36 mouse cellular contexts compared by ENCODE assay signal in genomic region chr14:34544001-34544400, GRCm38 (mm10). TPM values are rescaled to one million over a fixed set of nuclear protein-coding genes. Genes with fewer than 3 reads are reported as not detected.
DNase-seq lines count a peak whose midpoint lies in the region; ATAC-seq lines count a peak whose summit lies in the region.
"Had no signal": no experiment of that assay in that cellular context is flagged by ENCODE, and none has a peak within 500 bp of the region (broad histone marks: within the 10 kb centered on the region; RNA-seq: fewer than 3 reads in every experiment).

No protein-coding gene starts in this region.

- H3K9ac ChIP-seq in heart, embryonic 11.5 days (ENCODE audit: low read depth, low read length): no peak overlapping the region
- H3K9ac ChIP-seq in heart, embryonic 15.5 days: peak overlapping the region; percentile 27; the same call in 1 of the 2 replicates
- H3K9ac ChIP-seq in heart, embryonic 16.5 days (ENCODE audit: low read length): peak overlapping the region; percentile 65
- H3K9ac ChIP-seq in stomach, embryonic 16.5 days (ENCODE audit: low read length): 0 out of 2 replicates have a peak overlapping the region, but pooled peaks have one; percentile 7
- H3K9ac ChIP-seq: limb, embryonic 12.5 days; liver, embryonic 15.5 days; lung, embryonic 14.5 days; neural tube, embryonic 13.5 days had no signal

- 61% methylated on average over 6 of the region's 6 CpGs for WGBS in heart, embryonic 11.5 days (ENCODE audit: insufficient replicate concordance)
- 53% methylated on average over 6 of the region's 6 CpGs for WGBS in heart, embryonic 15.5 days
- WGBS in heart, embryonic 16.5 days: 48% methylated on average over 6 of the region's 6 CpGs
- 84% methylated on average over 6 of the region's 6 CpGs for whole genome bisulfite sequencing in stomach, embryonic 16.5 days

- no peak for DNase-seq in heart, adult 8-10 months (ENCODE audit: low spot score)
- no peak for DNase-seq in left cerebral cortex, postnatal 36 days (ENCODE audit: low spot score in 2 of 2)
- DNase-seq: adrenal gland, postnatal 25 days; B cell, adult 2 months; cerebellum, adult 18-20 months; cerebellum, postnatal 14 days; gastrocnemius, postnatal 10 days; kidney, adult 11 months; kidney, postnatal 14 days; layer of hippocampus, adult 9-11 months; lung, embryonic 14.5 days; lung, postnatal 14 days had no signal

- H3K4me3 ChIP-seq in heart, embryonic 11.5 days (ENCODE audit: low read depth, low read length): no peak overlapping the region
- no peak overlapping the region for H3K4me3 ChIP-seq in heart, embryonic 15.5 days
- H3K4me3 ChIP-seq in heart, embryonic 16.5 days (ENCODE audit: low read length): no peak overlapping the region
- H3K4me3 ChIP-seq in stomach, embryonic 16.5 days (replicated peaks; ENCODE audit: low read length): no peak overlapping the region
- H3K4me3 ChIP-seq: erythroblast, embryonic 14.5 days; limb, embryonic 12.5 days; liver, embryonic 15.5 days; neural tube, embryonic 13.5 days had no signal

- peak overlapping the region; percentile 84 for H3K27ac ChIP-seq in heart, embryonic 11.5 days (ENCODE audit: low read depth, low read length)
- peak overlapping the region; percentile 91 for H3K27ac ChIP-seq in heart, embryonic 15.5 days
- peak overlapping the region; percentile 95 for H3K27ac ChIP-seq in heart, embryonic 16.5 days (ENCODE audit: low read length)
- H3K27ac ChIP-seq in stomach, embryonic 16.5 days (ENCODE audit: low read length): peak overlapping the region; percentile 66
- H3K27ac ChIP-seq: limb, embryonic 12.5 days; liver, embryonic 15.5 days; neural tube, embryonic 13.5 days had no signal

- H3K27me3 ChIP-seq in heart, embryonic 11.5 days (ENCODE audit: control insufficient read depth, insufficient read depth, low read length): no peaks in the 10 kb centered on the region
- no peaks in the 10 kb centered on the region for H3K27me3 ChIP-seq in heart, embryonic 15.5 days
- H3K27me3 ChIP-seq in heart, embryonic 16.5 days (ENCODE audit: control insufficient read depth, insufficient read depth, low read length): no peaks in the 10 kb centered on the region
- H3K27me3 ChIP-seq in stomach, embryonic 16.5 days (ENCODE audit: control insufficient read depth, insufficient read depth, low read length): no peaks in the 10 kb centered on the region

- peaks cover 45% of the 10 kb centered on the region for H3K4me1 ChIP-seq in heart, embryonic 11.5 days (ENCODE audit: control insufficient read depth, insufficient read depth, low read length)
- peaks cover 71% of the 10 kb centered on the region for H3K4me1 ChIP-seq in heart, embryonic 15.5 days (replicated peaks)
- peaks cover 48% of the 10 kb centered on the region for H3K4me1 ChIP-seq in heart, embryonic 16.5 days (ENCODE audit: control insufficient read depth, insufficient read depth, low read length)
- peaks cover 21% of the 10 kb centered on the region for H3K4me1 ChIP-seq in stomach, embryonic 16.5 days (ENCODE audit: control insufficient read depth, insufficient read depth, low read length)

- intact Hi-C loops in left cerebral cortex, postnatal 36 days (cut with DNase I): no loop called here

- peaks cover 10% of the 10 kb centered on the region for H3K36me3 ChIP-seq in heart, embryonic 11.5 days (ENCODE audit: control insufficient read depth, insufficient read depth, low read length)
- peaks cover 30% of the 10 kb centered on the region for H3K36me3 ChIP-seq in heart, embryonic 15.5 days
- peaks cover 26% of the 10 kb centered on the region for H3K36me3 ChIP-seq in heart, embryonic 16.5 days (ENCODE audit: control insufficient read depth, insufficient read depth)
- H3K36me3 ChIP-seq in stomach, embryonic 16.5 days (ENCODE audit: control insufficient read depth, insufficient read depth, low read length): no peaks in the 10 kb centered on the region
- H3K36me3 ChIP-seq: limb, embryonic 12.5 days; liver, embryonic 15.5 days; neural tube, embryonic 13.5 days had no signal

- 0 out of 2 replicates have a peak, but pooled peaks have one; percentile 9 for ATAC-seq in heart, embryonic 11.5 days (replicated peaks; ENCODE audit: insufficient number of reproducible peaks, low FRiP score, low TSS enrichment)
- ATAC-seq in heart, embryonic 15.5 days (replicated peaks; ENCODE audit: insufficient number of reproducible peaks, insufficient read depth, low FRiP score, low read depth): 0 out of 2 replicates have a peak, but pooled peaks have one; percentile 2
- no peak for ATAC-seq in heart, embryonic 16.5 days (replicated peaks; ENCODE audit: extremely low read depth, insufficient read depth, low FRiP score)
- ATAC-seq in stomach, embryonic 16.5 days (ENCODE audit: insufficient read depth, low FRiP score): no peak
- ATAC-seq: forebrain, embryonic 16.5 days; hindbrain, embryonic 16.5 days; midbrain, embryonic 16.5 days had no signal

- no peaks in the 10 kb centered on the region for H3K9me3 ChIP-seq in heart, embryonic 11.5 days (replicated peaks; ENCODE audit: control insufficient read depth, low read length)
- no peaks in the 10 kb centered on the region for H3K9me3 ChIP-seq in heart, embryonic 15.5 days (replicated peaks)
- no peaks in the 10 kb centered on the region for H3K9me3 ChIP-seq in heart, embryonic 16.5 days (replicated peaks; ENCODE audit: control insufficient read depth, low read length)
- H3K9me3 ChIP-seq in stomach, embryonic 16.5 days (replicated peaks; ENCODE audit: control insufficient read depth, low read length): no peaks in the 10 kb centered on the region
- H3K9me3 ChIP-seq: limb, embryonic 12.5 days; liver, embryonic 15.5 days; neural tube, embryonic 13.5 days had no signal

- peak overlapping the region; percentile 22; the same call in 1 of the 2 replicates for H3K4me2 ChIP-seq in heart, embryonic 11.5 days
- H3K4me2 ChIP-seq in heart, embryonic 15.5 days: peak overlapping the region; percentile 15
- peak overlapping the region; percentile 31 for H3K4me2 ChIP-seq in heart, embryonic 16.5 days (ENCODE audit: low read depth, low read length)
- H3K4me2 ChIP-seq in stomach, embryonic 16.5 days (ENCODE audit: low read depth, low read length): no peak overlapping the region
- H3K4me2 ChIP-seq: limb, embryonic 12.5 days; liver, embryonic 15.5 days; lung, embryonic 14.5 days; midbrain, embryonic 11.5 days; neural tube, embryonic 13.5 days had no signal

RNA-seq across cellular contexts. Expression of gene 9230112D13Rik, which starts 21.4 kb away (rescaled TPM):
- not detected in 2 replicates for polyA plus RNA-seq in heart, embryonic 11.5 days (2014; fragmentation: Nextera tagmentation; extraction: Ambion mirVana)
- not detected for total RNA-seq in heart, adult 8-10 months (2022)
- polyA plus RNA-seq in heart, embryonic 15.5 days (2015; fragmentation: Nextera tagmentation; extraction: Ambion mirVana): not detected in 2 replicates
- not detected in 2 replicates for polyA plus RNA-seq in heart, embryonic 16.5 days (2015; fragmentation: Nextera tagmentation; extraction: Ambion mirVana)
- polyA plus RNA-seq in stomach, embryonic 16.5 days (2015; fragmentation: Nextera tagmentation; extraction: Ambion mirVana): not detected in 2 replicates
- total RNA-seq in left cerebral cortex, postnatal 36 days (2021): not detected
- total RNA-seq: adrenal gland, adult 18-20 months; adrenal gland, postnatal 25 days; gastrocnemius, postnatal 10 days; left cerebral cortex, adult 18-20 months; left cerebral cortex, postnatal 14 days; liver, adult 2 months; megakaryocyte, adult 5-6 weeks had no signal
- polyA plus RNA-seq: brain, embryonic 14.5 days; cortical plate, adult 2 months; embryonic facial prominence, embryonic 14.5 days; forebrain, embryonic 11.5 days; forebrain, embryonic 16.5 days; hindbrain, embryonic 11.5 days; hindbrain, embryonic 16.5 days; kidney, embryonic 14.5 days; limb, embryonic 12.5 days; liver, adult 2 months; liver, embryonic 15.5 days; lung, embryonic 14.5 days; midbrain, embryonic 11.5 days; midbrain, embryonic 16.5 days; neural tube, embryonic 13.5 days had no signal

RNA-seq across cellular contexts. Expression of gene Bmpr1a, which starts 40.9 kb away (rescaled TPM):
- 48.1 and 48.5 TPM in 2 replicates for polyA plus RNA-seq in heart, embryonic 11.5 days (2014; fragmentation: Nextera tagmentation; extraction: Ambion mirVana)
- 10 to 100 TPM; 55.7 to 68.2 (median 59.4) TPM for total RNA-seq in heart, adult 8-10 months (2022)
- polyA plus RNA-seq in heart, embryonic 15.5 days (2015; fragmentation: Nextera tagmentation; extraction: Ambion mirVana): 35.5 and 36.2 TPM in 2 replicates
- polyA plus RNA-seq in heart, embryonic 16.5 days (2015; fragmentation: Nextera tagmentation; extraction: Ambion mirVana): 27.8 and 36.4 TPM in 2 replicates
- 22.4 and 22.9 TPM in 2 replicates for polyA plus RNA-seq in stomach, embryonic 16.5 days (2015; fragmentation: Nextera tagmentation; extraction: Ambion mirVana)
- 10 to 100 TPM; 34.3 to 38.3 TPM for total RNA-seq in left cerebral cortex, postnatal 36 days (2021)
- polyA plus RNA-seq: erythroblast, embryonic 14.5 days had no signal

RNA-seq across cellular contexts. Expression of gene Ldb3, which starts 44.5 kb away (rescaled TPM):
- polyA plus RNA-seq in heart, embryonic 11.5 days (2014; fragmentation: Nextera tagmentation; extraction: Ambion mirVana): 221 and 225 TPM in 2 replicates
- 1,000 to 10,000 TPM; 1,077 to 1,246 (median 1,126) TPM for total RNA-seq in heart, adult 8-10 months (2022)
- polyA plus RNA-seq in heart, embryonic 15.5 days (2015; fragmentation: Nextera tagmentation; extraction: Ambion mirVana): 300 and 308 TPM in 2 replicates
- 356 and 369 TPM in 2 replicates for polyA plus RNA-seq in heart, embryonic 16.5 days (2015; fragmentation: Nextera tagmentation; extraction: Ambion mirVana)
- polyA plus RNA-seq in stomach, embryonic 16.5 days (2015; fragmentation: Nextera tagmentation; extraction: Ambion mirVana): 4.4 and 30.9 TPM in 2 replicates
- 1 to 10 TPM; 2.8 to 3.3 TPM for total RNA-seq in left cerebral cortex, postnatal 36 days (2021)
- total RNA-seq: megakaryocyte, adult 5-6 weeks had no signal
- polyA plus RNA-seq: erythroblast, embryonic 14.5 days; forebrain, embryonic 11.5 days had no signal

RNA-seq across cellular contexts. Expression of gene Opn4, which starts 55.9 kb away (rescaled TPM):
- 4.1 and 4.2 TPM in 2 replicates for polyA plus RNA-seq in heart, embryonic 11.5 days (2014; fragmentation: Nextera tagmentation; extraction: Ambion mirVana)
- total RNA-seq in heart, adult 8-10 months (2022): 1 to 10 TPM; 1.7 to 2.5 (median 2.4) TPM
- 5.0 and 5.6 TPM in 2 replicates for polyA plus RNA-seq in heart, embryonic 15.5 days (2015; fragmentation: Nextera tagmentation; extraction: Ambion mirVana)
- 6.8 and 8.5 TPM in 2 replicates for polyA plus RNA-seq in heart, embryonic 16.5 days (2015; fragmentation: Nextera tagmentation; extraction: Ambion mirVana)
- 0.06 TPM in 1 of 2 replicates, not detected in the other for polyA plus RNA-seq in stomach, embryonic 16.5 days (2015; fragmentation: Nextera tagmentation; extraction: Ambion mirVana)
- total RNA-seq in left cerebral cortex, postnatal 36 days (2021): not detected
- total RNA-seq: adrenal gland, adult 18-20 months; adrenal gland, postnatal 25 days; gastrocnemius, postnatal 10 days; left cerebral cortex, adult 18-20 months; left cerebral cortex, postnatal 14 days; liver, adult 2 months; megakaryocyte, adult 5-6 weeks had no signal
- polyA plus RNA-seq: brain, embryonic 14.5 days; cortical plate, adult 2 months; erythroblast, embryonic 14.5 days; forebrain, embryonic 16.5 days; gonadal fat pad, adult 2 months; hindbrain, embryonic 11.5 days; hindbrain, embryonic 16.5 days; liver, adult 2 months; liver, embryonic 15.5 days; lung, embryonic 14.5 days; midbrain, embryonic 11.5 days; midbrain, embryonic 16.5 days; neural tube, embryonic 13.5 days had no signal

Comparison
In these comparisons a context has a peak if more than half of its experiments do, and no peak if none do; other contexts are left out.
1. ATAC-seq: peak in heart, embryonic 11.5 days (single experiment) and heart, embryonic 15.5 days (single experiment); none in heart, embryonic 16.5 days (single experiment) and stomach, embryonic 16.5 days (single experiment).
2. Peak in every context shown above with its lines, with median percentiles within 50 percentile points of each other: H3K27ac ChIP-seq.